Mouse (Mus musculus) neural tube, embryonic 15.5 days (tissue): ENCODE results near the gene Nufip1. TPM values are rescaled to one million over a fixed set of nuclear protein-coding genes. Genes with fewer than 3 reads are reported as not detected.

Experiments
- polyA plus RNA-seq: library from polyadenylated mRNA; unstranded; fragments of >200 nt; fragmentation: Nextera tagmentation; extraction: Ambion mirVana; gene quantifications from 2 replicates; pipeline ENCODE4 v1.2.1, GENCODE M21; 2015

Gene Nufip1
- polyA plus RNA-seq, 1 experiment from 2014 or later, result 12.1 TPM

Other genes starting within 250 kb of the Nufip1 start
- gene Kctd4, start 155.9 kb upstream of the Nufip1 start, polyA plus RNA-seq, result 10.4 and 10.8 TPM in 2 replicates
- gene Gtf2f2, start 100.0 kb upstream of the Nufip1 start, polyA plus RNA-seq, result 37.1 and 37.4 TPM in 2 replicates
- 9.5 and 10.0 TPM in 2 replicates for gene Gpalpp1, start 131 bp upstream of the Nufip1 start, polyA plus RNA-seq